Mouse (Mus musculus) embryonic facial prominence, embryonic 10.5 days (tissue): ENCODE data around the gene Gm5269. TPM values are rescaled to one million over a fixed set of nuclear protein-coding genes. Genes with fewer than 3 reads are reported as not detected.

Experiments used
- DNase-seq: peaks from one replicate; pipeline ENCODE4 v3.0.0-alpha.2; 2017; ENCODE audit warnings: low spot score
- H3K27ac ChIP-seq: fragments of 300-500 bp; sonication (generic); replicated peaks from 2 replicates; pipeline ENCODE4 v1.5.1; 2016; ENCODE audit warnings: mild to moderate bottlenecking
- H3K27me3 ChIP-seq: fragments of 300-500 bp; sonication (generic); replicated peaks from 2 replicates; pipeline ENCODE4 v1.6.1; 2016; ENCODE audit warnings: low read depth, mild to moderate bottlenecking; ENCODE audit not compliant: poor library complexity, severe bottlenecking
- H3K36me3 ChIP-seq: fragments of 300-500 bp; sonication (generic); replicated peaks from 2 replicates; pipeline ENCODE4 v1.6.1; 2016; ENCODE audit warnings: mild to moderate bottlenecking, moderate library complexity
- H3K4me1 ChIP-seq: fragments of 300-500 bp; sonication (generic); 2 replicates; pipeline ENCODE4 v1.6.1; 2016
- H3K4me3 ChIP-seq: fragments of 300-500 bp; sonication (generic); 2 replicates; pipeline ENCODE4 v1.5.1; 2016; ENCODE audit warnings: mild to moderate bottlenecking, moderate library complexity
- H3K9me3 ChIP-seq: fragments of 300-500 bp; sonication (generic); 2 replicates; pipeline ENCODE4 v1.6.1; 2016; ENCODE audit warnings: mild to moderate bottlenecking
- WGBS: fragments of 180-500 bp; shearing (Covaris S2); methylation state at CpG from one replicate; pipeline ENCODE4 v1.1.7; 2016; 5-methylcytosine and 5-hydroxymethylcytosine counted together
- polyA plus RNA-seq: library from polyadenylated mRNA; unstranded; fragments of >200 nt; fragmentation: Nextera tagmentation; extraction: Ambion mirVana; gene quantifications from 2 replicates; pipeline ENCODE4 v1.2.1, GENCODE M21; 2016

The Gm5269 gene
- polyA plus RNA-seq, 1 experiment from 2014 or later: not detected

DNA sequence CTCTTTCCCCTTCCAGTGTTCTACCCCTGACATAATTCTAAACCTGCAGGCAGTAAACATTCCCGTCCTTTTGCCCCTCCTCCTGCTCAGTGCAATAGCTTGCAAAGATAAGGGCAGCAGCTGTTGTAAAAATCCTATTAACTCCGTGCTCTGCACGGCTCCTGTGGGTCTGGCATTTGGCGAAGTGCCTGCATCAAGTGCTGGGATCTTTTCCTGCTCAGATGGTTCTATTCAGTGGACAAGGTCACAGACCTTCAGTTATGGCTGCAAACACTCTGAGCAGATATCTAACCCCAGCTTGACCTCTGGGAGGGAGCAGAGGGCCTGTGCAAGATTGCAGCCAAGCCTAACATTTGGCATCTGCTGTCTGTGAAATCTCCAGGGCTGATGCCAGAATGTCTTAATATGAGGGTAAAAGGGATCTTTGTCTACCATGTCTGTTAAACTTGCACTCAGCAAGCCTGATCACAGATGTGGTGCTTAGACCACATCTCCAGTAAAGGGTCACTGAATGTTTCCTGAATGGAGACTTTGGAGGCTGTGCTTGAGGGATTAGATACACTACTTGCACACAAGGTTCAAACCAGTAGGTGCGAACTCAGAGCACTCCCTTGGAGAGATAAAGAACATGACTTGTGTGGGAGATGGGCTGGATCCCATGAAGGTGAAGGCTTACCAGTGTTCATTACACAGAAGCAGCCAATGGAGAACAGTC lies 15.2 kb upstream of the Gm5269 start:
- 14% methylated on average over 5 of the region's 5 CpGs for WGBS
- DNase-seq: peak; percentile 57
- Histone ChIP-seq H3K4me1 (peaks cover 12% of the 10 kb centered on the region), H3K9me3 (no peaks in the 10 kb centered on the region), H3K27ac (peak overlapping the region; percentile 24; the same call in 1 of the 2 replicates), H3K36me3 (no peaks in the 10 kb centered on the region), H3K27me3 (no peaks in the 10 kb centered on the region), H3K4me3 (no peak overlapping the region)

- Histone ChIP-seq H3K9me3 (no peaks in the 10 kb centered on the region), H3K27ac (no peak overlapping the region), H3K4me3 (no peak overlapping the region), H3K4me1 (peaks cover 12% of the 10 kb centered on the region), H3K36me3 (no peaks in the 10 kb centered on the region), H3K27me3 (no peaks in the 10 kb centered on the region)
- DNase-seq: no peak
- 82% methylated on average over 3 of the region's 3 CpGs for WGBS
Measured at GRCm38 (mm10) chr1:45904161-45904560, 14.1 kb upstream of the Gm5269 start.

- H3K4me1 ChIP-seq: no peaks in the 10 kb centered on the region
Measured at GRCm38 (mm10) chr1:45898044-45898443, 8.0 kb upstream of the Gm5269 start.

GRCm38 (mm10) chr1:45894168-45894912 lies 4.3 kb upstream of the Gm5269 start:
- Histone ChIP-seq H3K4me3 (no peak overlapping the region), H3K36me3 (no peaks in the 10 kb centered on the region), H3K4me1 (no peaks in the 10 kb centered on the region), H3K27ac (no peak overlapping the region), H3K9me3 (no peaks in the 10 kb centered on the region), H3K27me3 (no peaks in the 10 kb centered on the region)
- DNase-seq: no peak
- WGBS: 93% methylated on average over 6 of the region's 6 CpGs

More at GRCm38 (mm10) chr1:45898044-45898443, 8.0 kb upstream of the Gm5269 start:
- no peak overlapping the region for H3K4me3 ChIP-seq
- WGBS: 66% methylated on average over 1 of the region's 1 CpGs
- no peak for DNase-seq
- no peaks in the 10 kb centered on the region for H3K9me3 ChIP-seq
- no peaks in the 10 kb centered on the region for H3K27me3 ChIP-seq
- no peak overlapping the region for H3K27ac ChIP-seq
- H3K36me3 ChIP-seq: no peaks in the 10 kb centered on the region

DNA sequence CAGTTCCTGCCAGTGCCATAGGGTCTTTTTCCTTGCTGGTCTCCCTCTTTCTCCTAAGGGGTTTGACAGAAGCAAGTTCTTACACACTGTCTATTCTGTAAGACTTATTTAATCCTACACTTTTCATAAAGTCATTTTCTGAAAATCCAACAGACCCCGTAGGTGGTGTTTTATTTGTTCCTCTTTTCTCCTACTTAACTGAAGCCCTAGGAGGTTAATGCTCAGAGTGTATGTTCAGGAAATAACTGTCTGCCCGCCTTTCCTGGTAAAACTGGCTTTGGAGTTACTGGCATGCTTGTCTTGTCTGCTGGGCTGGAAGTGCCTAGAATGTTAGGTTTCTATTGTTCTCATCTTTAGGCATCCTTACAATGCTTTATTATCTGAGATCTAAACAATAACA lies 1.9 kb upstream of the Gm5269 start:
- H3K9me3 ChIP-seq: no peaks in the 10 kb centered on the region
- H3K4me3 ChIP-seq: no peak overlapping the region
- WGBS: 75% methylated on average over 2 of the region's 2 CpGs
- no peaks in the 10 kb centered on the region for H3K36me3 ChIP-seq
- no peak for DNase-seq
- H3K27me3 ChIP-seq: no peaks in the 10 kb centered on the region
- H3K4me1 ChIP-seq: no peaks in the 10 kb centered on the region
- no peak overlapping the region for H3K27ac ChIP-seq

GRCm38 (mm10) chr1:45886800-45887199 lies 3.3 kb downstream of the Gm5269 start:
- Histone ChIP-seq H3K27ac (no peak overlapping the region), H3K36me3 (no peaks in the 10 kb centered on the region), H3K9me3 (no peaks in the 10 kb centered on the region), H3K27me3 (no peaks in the 10 kb centered on the region), H3K4me3 (no peak overlapping the region), H3K4me1 (no peaks in the 10 kb centered on the region)
- DNase-seq: no peak
- 91% methylated on average over 9 of the region's 9 CpGs for WGBS

DNA sequence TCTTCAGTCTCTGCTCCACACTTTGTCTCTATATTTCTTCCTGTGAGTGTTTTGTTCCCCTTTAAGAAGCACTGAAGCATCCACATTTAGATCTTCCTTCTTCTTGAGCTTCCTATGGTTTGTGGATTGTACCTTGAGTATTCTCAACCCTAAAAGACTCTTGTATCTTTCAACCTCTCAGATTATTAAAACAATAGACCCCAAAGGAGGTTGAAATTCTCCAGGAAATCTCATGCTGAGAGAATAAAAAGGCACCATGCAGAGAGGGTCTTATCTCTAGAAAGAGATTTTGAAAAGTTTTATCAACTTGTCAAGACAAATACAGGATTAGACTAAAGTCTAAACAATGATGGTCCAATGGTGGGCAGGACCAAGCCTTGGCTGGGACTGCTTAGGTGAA lies 6.7 kb downstream of the Gm5269 start:
- DNase-seq: no peak
- H3K27ac ChIP-seq: no peak overlapping the region
- H3K9me3 ChIP-seq: no peaks in the 10 kb centered on the region
- H3K36me3 ChIP-seq: no peaks in the 10 kb centered on the region
- no peaks in the 10 kb centered on the region for H3K4me1 ChIP-seq
- no peaks in the 10 kb centered on the region for H3K27me3 ChIP-seq
- no peak overlapping the region for H3K4me3 ChIP-seq

DNA sequence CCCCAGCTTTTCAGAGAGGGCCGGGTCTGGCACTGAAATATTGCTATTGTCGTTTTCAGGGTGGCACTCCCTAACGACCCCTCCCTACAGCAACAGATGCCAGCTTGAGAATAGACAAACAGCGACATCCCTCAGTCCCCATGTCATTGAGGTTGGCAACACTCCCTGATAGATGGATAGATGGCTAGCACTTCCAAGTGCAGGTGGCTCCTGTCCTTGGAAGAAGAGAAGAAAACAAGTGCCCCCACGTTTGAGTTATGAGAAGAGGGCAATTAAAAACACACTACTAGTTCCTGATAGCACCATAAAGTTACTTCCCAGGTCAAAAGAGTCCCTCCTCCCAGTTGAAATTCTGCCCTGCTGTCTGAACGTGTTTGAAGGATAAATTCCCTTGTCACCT lies 8.0 kb downstream of the Gm5269 start:
- Histone ChIP-seq H3K27me3 (no peaks in the 10 kb centered on the region), H3K4me1 (no peaks in the 10 kb centered on the region), H3K27ac (no peak overlapping the region), H3K36me3 (no peaks in the 10 kb centered on the region), H3K4me3 (no peak overlapping the region), H3K9me3 (no peaks in the 10 kb centered on the region)
- DNase-seq: no peak
- 71% methylated on average over 6 of the region's 6 CpGs for WGBS

- Histone ChIP-seq H3K27me3 (no peaks in the 10 kb centered on the region), H3K4me1 (no peaks in the 10 kb centered on the region), H3K4me3 (no peak overlapping the region), H3K27ac (no peak overlapping the region), H3K9me3 (no peaks in the 10 kb centered on the region), H3K36me3 (no peaks in the 10 kb centered on the region)
- DNase-seq: no peak
- 84% methylated on average over 3 of the region's 3 CpGs for WGBS
Measured at GRCm38 (mm10) chr1:45881228-45881832, 8.7 kb downstream of the Gm5269 start.

DNA sequence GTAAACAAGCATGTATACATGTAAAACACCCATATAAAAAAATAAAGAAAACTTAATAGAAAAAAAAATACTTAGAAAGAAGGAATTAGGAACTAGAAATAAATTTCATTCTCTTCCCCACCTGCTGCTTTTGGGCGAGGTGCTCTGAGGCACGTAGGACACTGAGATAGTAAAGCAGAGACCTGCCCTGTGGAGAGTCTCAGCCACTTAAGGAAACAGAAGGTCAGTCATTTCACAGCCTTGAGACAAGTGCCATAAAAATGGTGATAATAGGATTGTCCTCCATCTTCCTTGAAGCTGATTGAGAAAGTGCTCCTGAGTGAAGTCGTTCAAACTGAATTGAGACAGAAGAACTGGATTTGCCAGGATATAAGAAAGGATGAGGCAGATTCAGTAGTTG lies 12.6 kb downstream of the Gm5269 start:
- no peaks in the 10 kb centered on the region for H3K27me3 ChIP-seq
- no peak overlapping the region for H3K4me3 ChIP-seq
- no peaks in the 10 kb centered on the region for H3K4me1 ChIP-seq
- H3K9me3 ChIP-seq: no peaks in the 10 kb centered on the region
- DNase-seq: no peak
- 90% methylated on average over 3 of the region's 3 CpGs for WGBS
- no peak overlapping the region for H3K27ac ChIP-seq
- no peaks in the 10 kb centered on the region for H3K36me3 ChIP-seq

GRCm38 (mm10) chr1:45876450-45877198 lies 13.4 kb downstream of the Gm5269 start:
- Histone ChIP-seq H3K27me3 (no peaks in the 10 kb centered on the region), H3K4me1 (no peaks in the 10 kb centered on the region), H3K9me3 (no peaks in the 10 kb centered on the region), H3K36me3 (no peaks in the 10 kb centered on the region), H3K4me3 (no peak overlapping the region), H3K27ac (no peak overlapping the region)
- no peak for DNase-seq
- 93% methylated on average over 6 of the region's 6 CpGs for WGBS

DNA sequence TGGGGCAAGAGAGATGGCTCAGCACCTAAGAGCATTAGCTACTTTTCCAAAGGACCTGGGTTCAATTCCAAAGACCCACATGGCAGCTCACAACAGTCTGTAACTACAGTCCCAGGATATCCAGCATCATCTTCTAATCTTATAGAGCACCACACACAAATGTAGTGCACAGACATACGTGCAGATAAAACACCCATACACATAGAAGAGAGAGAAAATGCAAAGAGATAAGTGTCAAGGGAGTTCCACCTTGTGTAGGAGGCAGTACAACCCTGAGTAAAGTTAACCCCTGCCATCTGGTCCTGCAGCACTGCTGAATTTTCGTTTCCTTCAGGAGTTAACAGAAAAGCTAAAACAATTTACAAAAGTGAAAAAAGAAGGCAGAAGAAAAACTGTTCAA lies 14.4 kb downstream of the Gm5269 start:
- no peak overlapping the region for H3K27ac ChIP-seq
- WGBS: 75% methylated on average over 2 of the region's 2 CpGs
- H3K27me3 ChIP-seq: no peaks in the 10 kb centered on the region
- no peak for DNase-seq
- no peak overlapping the region for H3K4me3 ChIP-seq
- no peaks in the 10 kb centered on the region for H3K9me3 ChIP-seq
- H3K4me1 ChIP-seq: no peaks in the 10 kb centered on the region
- no peaks in the 10 kb centered on the region for H3K36me3 ChIP-seq
